Mouse (Mus musculus) cerebellum, postnatal 14 days (tissue): ENCODE results near the gene Gm12184.
"Not testable (repeated sequence)": the region's sequence is repeated elsewhere in the genome, so short reads cannot be mapped to it uniquely, and the experiment has no call there.

Experiments used
- DNase-seq, 2 experiments: peaks; one replicate each; pipeline ENCODE4 v3.0.0; 2021; ENCODE audit warnings: mixed read lengths in 2 of 2

The Gm12184 gene

GRCm38 (mm10) chr11:48825979-48826751 is at the start of gene Gm12184, which contains the start of gene Trim7:
Gm12184 (minus strand) TSS chr11:48826655.
Trim7 (plus strand) TSS chr11:48826140.
- DNase-seq: peak in 1 of 2 experiments; percentile 35

DNA sequence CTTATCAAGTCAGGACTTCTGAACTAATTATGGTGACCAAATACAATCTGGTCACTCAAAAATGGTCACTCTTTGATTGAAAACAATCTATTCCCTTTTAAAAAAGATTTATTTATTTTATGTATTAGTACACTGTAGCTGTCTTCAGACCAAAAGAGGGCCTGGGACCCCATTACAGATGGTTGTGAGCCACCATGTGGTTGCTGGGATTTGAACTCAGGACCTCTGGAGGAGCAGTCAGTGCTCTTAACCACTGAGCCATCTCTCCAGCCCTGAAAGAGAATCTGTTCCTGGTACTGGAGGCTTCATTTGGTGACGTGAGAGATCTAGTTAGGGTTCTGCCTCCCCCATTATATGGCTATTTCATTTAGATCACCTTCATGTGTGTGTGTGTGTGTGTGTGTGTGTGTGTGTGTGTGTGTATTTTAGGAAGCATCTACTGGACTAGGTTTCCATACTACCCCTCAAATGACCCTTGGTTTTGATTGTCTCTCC is 48.9 kb upstream of the Gm12184 start:
- not testable (repeated sequence) for DNase-seq

DNA sequence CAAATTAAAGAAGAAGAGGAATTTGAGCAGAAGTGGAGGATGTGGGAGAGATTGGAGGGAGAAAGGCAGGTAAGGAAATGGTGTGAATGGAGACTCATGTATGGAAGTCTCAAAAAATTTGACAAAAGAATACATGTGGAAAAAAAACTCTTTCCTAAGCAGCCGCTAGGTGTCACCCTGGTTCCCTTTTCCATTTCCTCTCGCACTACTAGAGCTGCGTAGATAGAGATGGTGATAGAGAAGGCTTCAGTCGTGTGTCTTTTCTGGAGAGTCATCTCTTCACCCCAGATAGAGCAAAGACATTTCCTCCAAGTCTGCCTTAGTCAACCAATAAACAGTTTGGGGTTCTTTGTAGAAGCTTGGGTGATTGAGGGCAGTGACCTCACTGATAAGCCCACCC is 48.0 kb upstream of the Gm12184 start:
- peak; percentile 65 to 66 for DNase-seq

GRCm38 (mm10) chr11:48873591-48874290 is 47.3 kb upstream of the Gm12184 start:
- no peak for DNase-seq

GRCm38 (mm10) chr11:48872695-48873300 is 46.3 kb upstream of the Gm12184 start:
- no peak for DNase-seq

GRCm38 (mm10) chr11:48871817-48872541 is 45.5 kb upstream of the Gm12184 start:
- DNase-seq: peak; percentile 23 to 25

GRCm38 (mm10) chr11:48871201-48871772 is 44.8 kb upstream of the Gm12184 start, which contains the start of gene Irgm1:
Irgm1 (minus strand) TSS chr11:48871683.
- peak; percentile 50 to 75 for DNase-seq

DNA sequence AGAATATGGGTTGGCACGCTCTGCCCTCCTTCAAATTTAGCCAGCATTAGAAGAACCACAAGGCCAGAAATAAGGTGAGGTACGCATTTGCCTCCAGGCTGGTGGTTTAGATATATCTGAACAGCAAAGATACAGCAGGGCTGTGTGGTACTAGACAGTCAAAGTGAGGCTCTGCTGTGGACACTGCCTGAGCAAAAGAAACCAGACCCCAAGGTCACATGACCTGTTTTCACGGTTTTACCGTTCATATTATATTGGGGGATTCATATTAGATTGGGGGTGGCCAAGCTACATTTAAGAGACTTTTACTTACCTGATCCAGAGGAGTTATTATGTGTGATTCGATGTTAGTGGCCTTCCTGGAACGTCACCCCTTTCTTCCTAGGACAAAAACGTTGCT is 44.3 kb upstream of the Gm12184 start:
- no peak for DNase-seq

- no peak for DNase-seq
Measured at GRCm38 (mm10) chr11:48869380-48870110, 43.1 kb upstream of the Gm12184 start.

DNA sequence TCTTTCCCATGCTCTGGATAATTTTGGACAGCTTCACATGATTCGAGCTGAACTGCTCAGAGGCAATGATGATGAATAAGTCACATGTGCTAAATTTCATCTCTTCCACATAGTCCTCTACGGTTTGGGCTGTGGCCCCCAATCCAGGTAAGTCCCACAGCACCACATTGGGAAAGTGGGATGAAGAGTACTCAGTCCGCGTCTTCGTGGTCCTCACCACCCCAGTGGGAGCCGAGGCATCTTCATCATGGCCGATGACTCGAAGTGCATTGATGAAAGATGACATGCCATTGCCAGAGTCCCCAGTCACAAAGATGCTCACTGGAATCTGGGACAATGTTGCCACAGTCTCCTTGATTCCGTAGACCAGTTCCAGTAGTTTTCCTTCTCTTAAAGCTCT is 40.0 kb upstream of the Gm12184 start:
- DNase-seq: no peak

GRCm38 (mm10) chr11:48863808-48864207 is 37.4 kb upstream of the Gm12184 start:
- no peak for DNase-seq

DNA sequence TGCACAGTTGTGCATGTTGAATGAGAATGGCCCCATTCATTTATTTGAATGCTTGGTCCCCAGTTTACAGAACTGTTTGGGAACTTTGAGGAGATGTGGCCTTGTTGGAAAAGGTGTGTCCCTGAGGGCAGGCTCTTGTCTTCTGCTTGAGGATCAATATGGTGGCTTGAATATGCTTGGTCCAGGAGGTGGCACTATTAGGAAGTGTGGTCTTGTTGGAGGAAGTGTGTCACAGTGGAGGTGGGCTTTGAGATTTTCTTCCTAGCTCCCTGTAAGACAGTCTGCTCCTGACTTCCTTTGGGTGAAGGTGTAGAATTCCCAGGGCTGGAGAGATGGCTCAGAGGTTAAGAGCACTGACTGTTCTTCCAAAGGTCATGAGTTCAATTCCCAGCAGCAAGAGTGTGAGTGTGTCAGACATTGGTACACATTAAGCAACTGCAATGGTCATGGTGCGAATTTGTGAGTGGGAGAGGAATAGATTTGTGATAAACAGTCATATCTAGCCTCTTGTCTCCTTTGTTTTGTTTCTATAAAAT is 36.4 kb upstream of the Gm12184 start:
- DNase-seq: no peak

GRCm38 (mm10) chr11:48859014-48859413 is 32.6 kb upstream of the Gm12184 start:
- peak; percentile 76 to 79 for DNase-seq

DNA sequence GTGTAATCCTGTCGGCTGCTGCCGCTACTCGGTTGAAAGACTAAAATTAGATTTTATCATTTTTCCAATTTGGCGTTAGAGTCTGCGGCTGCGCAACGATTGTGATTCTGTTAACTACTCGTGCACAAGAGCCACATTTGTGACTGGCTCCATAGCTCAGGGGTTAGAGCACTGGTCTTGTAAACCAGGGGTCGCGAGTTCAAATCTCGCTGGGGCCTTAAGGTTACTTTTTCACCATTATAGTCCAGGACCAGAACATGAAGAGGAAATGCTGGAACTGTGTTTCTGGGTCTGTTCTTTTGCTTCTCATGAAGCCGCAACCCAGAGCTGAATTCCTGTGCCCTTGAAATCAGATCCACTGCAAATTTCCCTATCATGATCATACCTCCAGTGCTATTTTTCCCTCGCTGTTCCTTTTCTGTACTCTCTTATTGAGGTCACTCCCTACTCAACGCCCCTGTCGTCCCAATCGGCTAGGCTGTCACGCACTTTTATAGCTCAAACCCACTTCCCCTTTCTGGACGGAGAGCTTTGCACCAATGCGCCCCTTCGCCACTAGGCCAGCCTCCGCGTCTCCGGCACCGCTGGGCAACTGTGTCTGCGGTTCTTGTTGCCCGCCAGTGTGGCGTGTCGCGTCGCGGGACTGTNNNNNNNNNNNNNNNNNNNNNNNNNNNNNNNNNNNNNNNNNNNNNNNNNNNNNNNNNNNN is 27.2 kb upstream of the Gm12184 start:
- peak; percentile 92 to 95 for DNase-seq

- DNase-seq: no peak
Measured at GRCm38 (mm10) chr11:48852624-48853473, 26.4 kb upstream of the Gm12184 start.

DNA sequence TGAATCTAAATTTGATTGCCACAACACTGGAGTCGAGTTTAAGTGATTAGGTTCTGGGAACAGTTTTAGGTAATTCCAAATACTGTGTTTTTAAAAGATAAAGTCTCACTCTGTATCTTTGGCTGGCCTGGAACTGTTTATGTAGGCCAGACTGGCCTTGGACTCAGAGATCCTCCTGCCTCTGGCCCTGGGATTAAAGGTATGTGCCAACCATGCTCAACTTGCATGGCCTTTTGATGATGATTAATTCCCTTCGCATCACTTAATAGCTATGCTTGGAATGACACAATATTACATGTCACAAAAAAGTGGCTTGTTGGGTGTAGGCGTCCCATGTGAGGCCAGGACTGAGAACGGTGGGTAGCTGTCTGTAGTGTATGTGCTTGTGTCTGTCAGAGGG is 25.7 kb upstream of the Gm12184 start:
- DNase-seq: no peak

- DNase-seq: no peak
Measured at GRCm38 (mm10) chr11:48851270-48851995, 25.0 kb upstream of the Gm12184 start.

DNA sequence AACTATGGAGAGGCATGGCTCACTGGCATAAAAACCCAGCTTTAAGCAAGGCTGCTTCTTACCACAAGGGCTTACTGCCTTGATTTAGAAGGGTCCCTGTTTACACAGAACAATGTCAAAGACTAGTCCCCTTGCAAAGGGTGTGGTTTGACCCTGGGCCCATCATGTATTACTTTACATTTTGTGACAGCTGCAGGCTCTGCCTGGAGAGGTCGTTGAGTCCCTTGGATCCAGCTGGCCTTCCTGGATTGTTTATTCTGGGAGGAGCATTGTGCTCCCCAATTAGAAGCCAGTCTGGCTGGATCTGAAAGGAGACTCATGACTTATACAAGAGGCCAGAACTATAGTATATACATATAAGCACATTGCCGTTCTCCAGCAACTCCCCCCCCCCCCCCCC is 23.8 kb upstream of the Gm12184 start:
- DNase-seq: no peak

DNA sequence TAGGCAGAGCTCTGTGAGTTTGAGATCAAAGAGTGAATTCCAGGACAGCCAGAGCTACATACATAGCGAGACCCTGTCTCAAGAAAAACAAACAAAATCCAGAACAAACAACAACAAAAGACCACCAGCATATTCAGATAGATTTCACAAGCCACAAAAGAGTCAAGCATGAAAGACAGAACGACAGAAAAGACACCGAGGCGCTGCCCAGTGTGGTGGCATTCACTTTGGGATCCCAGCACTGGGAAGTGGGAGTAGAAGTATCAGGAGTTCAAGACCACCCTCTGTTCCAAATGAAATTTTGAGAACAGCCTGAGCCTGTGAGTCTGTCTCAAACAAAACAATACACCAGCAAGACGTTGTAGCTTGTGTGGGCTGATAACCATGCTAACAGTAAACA is 20.4 kb upstream of the Gm12184 start:
- no peak for DNase-seq
